Mouse (Mus musculus) brown adipose tissue, adult 24 weeks (tissue): ENCODE measurements around the gene Gm45618. TPM values are rescaled to one million over a fixed set of nuclear protein-coding genes. Genes with fewer than 3 reads are reported as not detected.
"Not testable (repeated sequence)": the region's sequence is repeated elsewhere in the genome, so short reads cannot be mapped to it uniquely, and the experiment has no call there.

Experiments
- H3K27ac ChIP-seq: fragments of 200-500 bp; replicated peaks from 2 replicates; pipeline ENCODE4 v1.5.1; 2012; ENCODE audit warnings: low read depth, mild to moderate bottlenecking, low read length
- H3K4me1 ChIP-seq: fragments of 200-500 bp; 2 replicates; pipeline ENCODE4 v1.6.1; 2012; ENCODE audit warnings: low read length, mixed read lengths; ENCODE audit not compliant: control insufficient read depth, insufficient read depth, insufficient read length
- H3K4me3 ChIP-seq: fragments of 200-500 bp; 2 replicates; pipeline ENCODE4 v1.5.1; 2012; ENCODE audit warnings: low read depth, mild to moderate bottlenecking, low read length, moderate library complexity; ENCODE audit not compliant: insufficient read depth
- polyA plus RNA-seq: library from polyadenylated mRNA; stranded (reverse); fragments of >200 nt; gene quantifications from 2 replicates; pipeline ENCODE4 v1.2.4, GENCODE M21; 2012; ENCODE audit not compliant: missing spikeins, insufficient read depth, insufficient read length

Gm45618 gene
- polyA plus RNA-seq = not detected in 2 replicates

GRCm38 (mm10) chr7:142120629-142121028 lies at the start of gene Gm45618:
Gene Gm45618 (minus strand): TSS chr7:142120729.
- H3K4me3 ChIP-seq, H3K4me1 ChIP-seq, H3K27ac ChIP-seq: not testable (repeated sequence)

GRCm38 (mm10) chr7:142169836-142170235 lies 49.3 kb upstream of the Gm45618 start:
- Histone ChIP-seq H3K4me3 (no peak overlapping the region), H3K27ac (no peak overlapping the region), H3K4me1 (no peaks in the 10 kb centered on the region)

GRCm38 (mm10) chr7:142165639-142166038 lies 45.1 kb upstream of the Gm45618 start, which contains the start of gene Gm4553:
Gene Gm4553 (minus strand): TSS chr7:142165739.
- not testable (repeated sequence) for H3K4me3 ChIP-seq, H3K27ac ChIP-seq, H3K4me1 ChIP-seq

- Histone ChIP-seq H3K27ac (no peak overlapping the region), H3K4me1 (no peaks in the 10 kb centered on the region), H3K4me3 (no peak overlapping the region)
These were observed 38.8 kb upstream of the Gm45618 start for GRCm38 (mm10) chr7:142159366-142159765.

- H3K4me3 ChIP-seq, H3K4me1 ChIP-seq, H3K27ac ChIP-seq: not testable (repeated sequence)
These were observed 36.5 kb upstream of the Gm45618 start, which contains the start of gene Gm29735 for GRCm38 (mm10) chr7:142157013-142157412. Gene Gm29735 (minus strand): TSS chr7:142157113.

- Histone ChIP-seq H3K4me1 (no peaks in the 10 kb centered on the region), H3K27ac (no peak overlapping the region), H3K4me3 (no peak overlapping the region)
These were observed 34.8 kb upstream of the Gm45618 start for GRCm38 (mm10) chr7:142155308-142155707.

GRCm38 (mm10) chr7:142152191-142152590 lies 31.7 kb upstream of the Gm45618 start:
- no peak overlapping the region for H3K4me3 ChIP-seq
- H3K27ac ChIP-seq = no peak overlapping the region
- H3K4me1 ChIP-seq = no peaks in the 10 kb centered on the region

- H3K4me1 ChIP-seq = no peaks in the 10 kb centered on the region
- H3K4me3 ChIP-seq = no peak overlapping the region
- no peak overlapping the region for H3K27ac ChIP-seq
These were observed 28.1 kb upstream of the Gm45618 start for GRCm38 (mm10) chr7:142148633-142149032.

- H3K4me3 ChIP-seq = no peak overlapping the region
- H3K27ac ChIP-seq = no peak overlapping the region
- H3K4me1 ChIP-seq = no peaks in the 10 kb centered on the region
These were observed 25.5 kb upstream of the Gm45618 start for GRCm38 (mm10) chr7:142146033-142146432.

- no peak overlapping the region for H3K27ac ChIP-seq
- H3K4me1 ChIP-seq = no peaks in the 10 kb centered on the region
- no peak overlapping the region for H3K4me3 ChIP-seq
These were observed 24.9 kb upstream of the Gm45618 start for GRCm38 (mm10) chr7:142145413-142145940.

GRCm38 (mm10) chr7:142144507-142144906 lies 24.0 kb upstream of the Gm45618 start, which contains the start of gene Gm45337:
Gene Gm45337 (minus strand): TSS chr7:142144607.
- no peak within 1 kb of the TSS for H3K4me3 ChIP-seq
- H3K27ac ChIP-seq = no peak within 1 kb of the TSS
- H3K4me1 ChIP-seq = no peaks in the 10 kb centered on the region

GRCm38 (mm10) chr7:142143506-142144010 lies 23.0 kb upstream of the Gm45618 start:
- H3K4me1 ChIP-seq, H3K27ac ChIP-seq, H3K4me3 ChIP-seq: not testable (repeated sequence)

- no peaks in the 10 kb centered on the region for H3K4me1 ChIP-seq
- H3K27ac ChIP-seq = no peak overlapping the region
- no peak overlapping the region for H3K4me3 ChIP-seq
These were observed 20.2 kb upstream of the Gm45618 start for GRCm38 (mm10) chr7:142140696-142141095.

- not testable (repeated sequence) for H3K4me1 ChIP-seq, H3K4me3 ChIP-seq, H3K27ac ChIP-seq
These were observed 15.4 kb upstream of the Gm45618 start, which contains the start of gene Gm39115 for GRCm38 (mm10) chr7:142135934-142136333. Gene Gm39115 (minus strand): TSS chr7:142136034.

- H3K4me3 ChIP-seq = no peak overlapping the region
- H3K4me1 ChIP-seq = no peaks in the 10 kb centered on the region
- H3K27ac ChIP-seq = no peak overlapping the region
These were observed 13.9 kb upstream of the Gm45618 start for GRCm38 (mm10) chr7:142134206-142134995.
